Mouse (Mus musculus) adrenal gland, adult 8-10 months (tissue): ENCODE measurements around the gene Glg1. TPM values are rescaled to one million over a fixed set of nuclear protein-coding genes. Genes with fewer than 3 reads are reported as not detected.
"Not testable (repeated sequence)": the region's sequence is repeated elsewhere in the genome, so short reads cannot be mapped to it uniquely, and the experiment has no call there.

Source experiments
- DNase-seq: peaks from one replicate; pipeline ENCODE4 v3.0.0; 2022
- total RNA-seq, 4 experiments: library from RNA; stranded (reverse); gene quantifications; 2 replicates each; pipeline ENCODE4 v1.2.4; 2022

The Glg1 gene
- total RNA-seq, 4 experiments from 2014 or later: 134 to 184 (median 162) TPM

- no peak for DNase-seq
Measured at GRCm38 (mm10) chr8:111250111-111250510, 8.9 kb downstream of the Glg1 start.

- DNase-seq: no peak
Measured at GRCm38 (mm10) chr8:111248136-111248535, 10.9 kb downstream of the Glg1 start.

- not testable (repeated sequence) for DNase-seq
Measured at GRCm38 (mm10) chr8:111246864-111247263, 12.2 kb downstream of the Glg1 start.

GRCm38 (mm10) chr8:111246287-111246830 is 12.7 kb downstream of the Glg1 start:
- DNase-seq: no peak

- peak; percentile 49 for DNase-seq
Measured at GRCm38 (mm10) chr8:111237301-111237700, 21.7 kb downstream of the Glg1 start.

GRCm38 (mm10) chr8:111233730-111234129 is 25.3 kb downstream of the Glg1 start:
- no peak for DNase-seq

- DNase-seq: no peak
Measured at GRCm38 (mm10) chr8:111224153-111224552, 34.9 kb downstream of the Glg1 start.

- DNase-seq: no peak
Measured at GRCm38 (mm10) chr8:111218107-111218506, 40.9 kb downstream of the Glg1 start.

GRCm38 (mm10) chr8:111213406-111213805 is 45.6 kb downstream of the Glg1 start:
- no peak for DNase-seq

- DNase-seq: no peak
Measured at GRCm38 (mm10) chr8:111211180-111211579, 47.8 kb downstream of the Glg1 start.

- DNase-seq: no peak
Measured at GRCm38 (mm10) chr8:111209874-111210273, 49.1 kb downstream of the Glg1 start.

- DNase-seq: no peak
Measured at GRCm38 (mm10) chr8:111206321-111206720, 52.7 kb downstream of the Glg1 start.

GRCm38 (mm10) chr8:111205033-111205432 is 54.0 kb downstream of the Glg1 start:
- no peak for DNase-seq

- DNase-seq: no peak
Measured at GRCm38 (mm10) chr8:111203341-111203740, 55.7 kb downstream of the Glg1 start.

- no peak for DNase-seq
Measured at GRCm38 (mm10) chr8:111197966-111198365, 61.0 kb downstream of the Glg1 start.

- DNase-seq: no peak
Measured at GRCm38 (mm10) chr8:111196181-111196580, 62.8 kb downstream of the Glg1 start.

- no peak for DNase-seq
Measured at GRCm38 (mm10) chr8:111188594-111189211, 70.3 kb downstream of the Glg1 start.

GRCm38 (mm10) chr8:111187470-111187869 is 71.5 kb downstream of the Glg1 start:
- DNase-seq: no peak

- DNase-seq: peak; percentile 84
Measured at GRCm38 (mm10) chr8:111185472-111185947, 73.5 kb downstream of the Glg1 start.

- DNase-seq: no peak
Measured at GRCm38 (mm10) chr8:111171661-111172060, 87.4 kb downstream of the Glg1 start.

- peak; percentile 34 for DNase-seq
Measured at GRCm38 (mm10) chr8:111157617-111158016, 101.4 kb downstream of the Glg1 start.

GRCm38 (mm10) chr8:111155721-111156436 is 103.1 kb downstream of the Glg1 start:
- no peak for DNase-seq

- peak; percentile 89 for DNase-seq
Measured at GRCm38 (mm10) chr8:111145460-111146012, 113.5 kb downstream of the Glg1 start.
